Mouse (Mus musculus) thymus, adult 2 months (tissue): ENCODE data around the gene Lonrf2. TPM values are rescaled to one million over a fixed set of nuclear protein-coding genes. Genes with fewer than 3 reads are reported as not detected.

ENCODE experiments used
- DNase-seq: peaks from one replicate; pipeline ENCODE4 v3.0.0; 2021
- H3K27ac ChIP-seq: fragments of 200-500 bp; 2 replicates; pipeline ENCODE4 v1.5.1; 2012; ENCODE audit warnings: low read length, control low read depth; ENCODE audit not compliant: control insufficient read depth, insufficient read depth
- H3K27me3 ChIP-seq: fragments of 200-500 bp; 2 replicates; pipeline ENCODE4 v1.6.1; 2012; ENCODE audit warnings: mild to moderate bottlenecking, low read length, moderate library complexity, mixed read lengths; ENCODE audit not compliant: control insufficient read depth, insufficient read depth
- H3K36me3 ChIP-seq: fragments of 200-500 bp; 2 replicates; pipeline ENCODE4 v1.6.1; 2012; ENCODE audit warnings: mild to moderate bottlenecking, low read length, moderate library complexity; ENCODE audit not compliant: control insufficient read depth, insufficient read depth
- H3K4me1 ChIP-seq: fragments of 200-500 bp; replicated peaks from 2 replicates; pipeline ENCODE4 v1.6.1; 2012; ENCODE audit warnings: low read length; ENCODE audit not compliant: control insufficient read depth, insufficient read depth
- H3K4me3 ChIP-seq: fragments of 200-500 bp; 2 replicates; pipeline ENCODE4 v1.5.1; 2012; ENCODE audit warnings: mild to moderate bottlenecking, low read length, control low read depth, moderate library complexity; ENCODE audit not compliant: control insufficient read depth, insufficient read depth
- CTCF ChIP-seq: fragments of 200-500 bp; IDR thresholded peaks from 2 replicates; pipeline ENCODE4 v1.5.1; 2012; ENCODE audit warnings: mild to moderate bottlenecking, control low read depth, low read length, moderate library complexity, borderline replicate concordance; ENCODE audit not compliant: control insufficient read depth, poor library complexity, insufficient read depth; ENCODE audit errors: extremely low read depth
- POLR2A ChIP-seq: fragments of 200-500 bp; IDR thresholded peaks from 2 replicates; pipeline ENCODE4 v1.6.1; 2012; ENCODE audit warnings: mild to moderate bottlenecking, low read length, control low read depth, moderate library complexity; ENCODE audit not compliant: control insufficient read depth, poor library complexity, insufficient read depth; ENCODE audit errors: extremely low read depth
- WGBS: fragments of 180-500 bp; shearing (Covaris S2); methylation state at CpG from one replicate; pipeline ENCODE4 v1.1.7; 2018; 5-methylcytosine and 5-hydroxymethylcytosine counted together
- polyA plus RNA-seq: library from polyadenylated mRNA; depleted of rRNA; stranded (reverse); fragments of >200 nt; gene quantifications from 2 replicates; pipeline ENCODE4 v1.2.3, GENCODE M21; 2012

Lonrf2 gene
- polyA plus RNA-seq, 1 experiment = 0.46 TPM

GRCm38 (mm10) chr1:38823851-38824250 is 12.7 kb downstream of the Lonrf2 start:
- TF ChIP-seq CTCF = no peak
- TF ChIP-seq POLR2A = no peak
- H3K4me3 ChIP-seq = no peak overlapping the region
- no peaks in the 10 kb centered on the region; the same call in 1 of the 2 replicates for H3K27me3 ChIP-seq
- H3K36me3 ChIP-seq = no peaks in the 10 kb centered on the region
- DNase-seq = no peak
- H3K27ac ChIP-seq = no peak overlapping the region
- H3K4me1 ChIP-seq = no peaks in the 10 kb centered on the region
- WGBS = 55% methylated on average over 2 of the region's 2 CpGs

- Histone ChIP-seq H3K36me3 (no peaks in the 10 kb centered on the region), H3K27me3 (no peaks in the 10 kb centered on the region; the same call in 1 of the 2 replicates), H3K27ac (no peak overlapping the region), H3K4me3 (no peak overlapping the region), H3K4me1 (no peaks in the 10 kb centered on the region)
- no peak for DNase-seq
- no peak for TF ChIP-seq POLR2A
- no peak for TF ChIP-seq CTCF
Observed at GRCm38 (mm10) chr1:38819691-38820090, 16.8 kb downstream of the Lonrf2 start.

- DNase-seq = no peak
- Histone ChIP-seq H3K4me1 (no peaks in the 10 kb centered on the region), H3K36me3 (no peaks in the 10 kb centered on the region), H3K27ac (no peak overlapping the region), H3K27me3 (no peaks in the 10 kb centered on the region), H3K4me3 (no peak overlapping the region)
- TF ChIP-seq POLR2A = no peak
- WGBS = 82% methylated on average over 3 of the region's 3 CpGs
Observed at GRCm38 (mm10) chr1:38817671-38818070, 18.8 kb downstream of the Lonrf2 start.

- no peaks in the 10 kb centered on the region for H3K27me3 ChIP-seq
- WGBS = 83% methylated on average over 9 of the region's 9 CpGs
- DNase-seq = no peak
- no peaks in the 10 kb centered on the region for H3K4me1 ChIP-seq
- TF ChIP-seq POLR2A (no peak), CTCF (no peak)
- H3K36me3 ChIP-seq = no peaks in the 10 kb centered on the region
- H3K27ac ChIP-seq = no peak overlapping the region
- H3K4me3 ChIP-seq = no peak overlapping the region
Observed at GRCm38 (mm10) chr1:38817268-38817667, 19.2 kb downstream of the Lonrf2 start.

GRCm38 (mm10) chr1:38816306-38816705 is 20.2 kb downstream of the Lonrf2 start:
- Histone ChIP-seq H3K4me1 (no peaks in the 10 kb centered on the region; the same call in 1 of the 2 replicates), H3K36me3 (no peaks in the 10 kb centered on the region), H3K27ac (no peak overlapping the region), H3K27me3 (no peaks in the 10 kb centered on the region), H3K4me3 (no peak overlapping the region)
- WGBS = 79% methylated on average over 4 of the region's 4 CpGs
- TF ChIP-seq POLR2A = no peak
- TF ChIP-seq CTCF = no peak
- no peak for DNase-seq

- no peaks in the 10 kb centered on the region; the same call in 1 of the 2 replicates for H3K4me1 ChIP-seq
- no peak overlapping the region for H3K27ac ChIP-seq
- 96% methylated on average over 4 of the region's 4 CpGs for WGBS
- no peak for TF ChIP-seq POLR2A
- no peak for TF ChIP-seq CTCF
- no peak for DNase-seq
- H3K4me3 ChIP-seq = no peak overlapping the region
- no peaks in the 10 kb centered on the region for H3K36me3 ChIP-seq
- H3K27me3 ChIP-seq = no peaks in the 10 kb centered on the region
Observed at GRCm38 (mm10) chr1:38807121-38807520, 29.4 kb downstream of the Lonrf2 start.

- WGBS = 79% methylated on average over 7 of the region's 7 CpGs
Observed at GRCm38 (mm10) chr1:38800402-38800801, 36.1 kb downstream of the Lonrf2 start.

More at GRCm38 (mm10) chr1:38800402-38800801, 36.1 kb downstream of the Lonrf2 start:
- DNase-seq = no peak
- no peaks in the 10 kb centered on the region for H3K36me3 ChIP-seq
- no peak overlapping the region for H3K4me3 ChIP-seq
- no peak for TF ChIP-seq POLR2A
- H3K27ac ChIP-seq = no peak overlapping the region
- H3K27me3 ChIP-seq = no peaks in the 10 kb centered on the region
- H3K4me1 ChIP-seq = no peaks in the 10 kb centered on the region
